Mouse (Mus musculus) hindbrain, embryonic 14.5 days (tissue): ENCODE results near the gene Ctdspl2. TPM values are rescaled to one million over a fixed set of nuclear protein-coding genes. Genes with fewer than 3 reads are reported as not detected.
"Not testable (repeated sequence)": the region's sequence is repeated elsewhere in the genome, so short reads cannot be mapped to it uniquely, and the experiment has no call there.

Experiments
- ATAC-seq: fragments of 200-750 bp; cut with Nextera tagmentation; 2 replicates; pipeline ENCODE4 v1.8.0; 2017; ENCODE audit warnings: moderate number of reproducible peaks, mild to moderate bottlenecking, moderate TSS enrichment, moderate library complexity; ENCODE audit not compliant: low FRiP score
- DNase-seq: peaks from one replicate; pipeline ENCODE4 v3.0.0-alpha.2; 2015; ENCODE audit warnings: low spot score
- H3K27ac ChIP-seq: fragments of 300-500 bp; sonication (generic); 2 replicates; pipeline ENCODE4 v1.5.1; 2014; ENCODE audit warnings: mild to moderate bottlenecking, moderate library complexity
- H3K27me3 ChIP-seq: fragments of 300-500 bp; sonication (generic); 2 replicates; pipeline ENCODE4 v1.6.1; 2014; ENCODE audit warnings: mild to moderate bottlenecking, low read length, mixed read lengths; ENCODE audit not compliant: control insufficient read depth, insufficient read depth
- H3K36me3 ChIP-seq: fragments of 300-500 bp; sonication (generic); replicated peaks from 2 replicates; pipeline ENCODE4 v1.6.1; 2014; ENCODE audit not compliant: control insufficient read depth, insufficient read depth
- H3K4me1 ChIP-seq: fragments of 300-500 bp; sonication (generic); replicated peaks from 2 replicates; pipeline ENCODE4 v1.6.1; 2014; ENCODE audit warnings: antibody characterized with exemption, low read length, mixed read lengths; ENCODE audit not compliant: control insufficient read depth, insufficient read depth
- H3K4me2 ChIP-seq: fragments of 300-500 bp; sonication (generic); replicated peaks from 2 replicates; pipeline ENCODE4 v1.6.1; 2014; ENCODE audit warnings: mild to moderate bottlenecking, moderate library complexity
- H3K4me3 ChIP-seq: fragments of 300-500 bp; sonication (generic); replicated peaks from 2 replicates; pipeline ENCODE4 v1.5.1; 2014; ENCODE audit warnings: mild to moderate bottlenecking, low read length
- H3K9ac ChIP-seq: fragments of 300-500 bp; sonication (generic); 2 replicates; pipeline ENCODE4 v1.6.1; 2014
- H3K9me3 ChIP-seq: fragments of 300-500 bp; sonication (generic); 2 replicates; pipeline ENCODE4 v1.6.1; 2016; ENCODE audit warnings: low read length; ENCODE audit not compliant: control insufficient read depth
- WGBS: fragments of 180-500 bp; shearing (Covaris S2); extraction: QIAGEN DNeasy Blood & Tissue Kit; methylation state at CpG from one replicate; pipeline ENCODE4 v1.1.7; 2014; 5-methylcytosine and 5-hydroxymethylcytosine counted together
- polyA plus RNA-seq: library from polyadenylated mRNA; unstranded; fragments of >200 nt; fragmentation: Nextera tagmentation; extraction: Ambion mirVana; gene quantifications from 2 replicates; pipeline ENCODE4 v1.2.1, GENCODE M21; 2014

The Ctdspl2 gene
- polyA plus RNA-seq, 1 experiment from 2014 or later, result 35.5 TPM

- no peaks in the 10 kb centered on the region for H3K27me3 ChIP-seq
- no peaks in the 10 kb centered on the region for H3K4me1 ChIP-seq
- no peak overlapping the region for H3K27ac ChIP-seq
- WGBS, result 91% methylated on average over 1 of the region's 1 CpGs
- H3K36me3 ChIP-seq, result peaks cover 54% of the 10 kb centered on the region
- DNase-seq (peak; percentile 38), ATAC-seq (no peak)
- no peak overlapping the region for H3K4me3 ChIP-seq
- H3K4me2 ChIP-seq, result no peak overlapping the region
- no peaks in the 10 kb centered on the region for H3K9me3 ChIP-seq
- no peak overlapping the region for H3K9ac ChIP-seq
Observed at GRCm38 (mm10) chr2:121995738-121996137, 39.9 kb downstream of the Ctdspl2 start.

- H3K27ac ChIP-seq, result no peak overlapping the region
- no peak overlapping the region for H3K9ac ChIP-seq
- no peaks in the 10 kb centered on the region for H3K4me1 ChIP-seq
- no peak overlapping the region for H3K4me3 ChIP-seq
- WGBS, result 94% methylated on average over 3 of the region's 3 CpGs
- peaks cover 49% of the 10 kb centered on the region for H3K36me3 ChIP-seq
- no peaks in the 10 kb centered on the region for H3K9me3 ChIP-seq
- ATAC-seq, result no peak
- H3K27me3 ChIP-seq, result no peaks in the 10 kb centered on the region
- DNase-seq, result no peak
- H3K4me2 ChIP-seq, result no peak overlapping the region
Observed at GRCm38 (mm10) chr2:122008832-122009231, 53.0 kb downstream of the Ctdspl2 start.

- WGBS, result 87% methylated on average over 7 of the region's 7 CpGs
- no peaks in the 10 kb centered on the region for H3K4me1 ChIP-seq
- no peaks in the 10 kb centered on the region for H3K9me3 ChIP-seq
- H3K27ac ChIP-seq, result no peak overlapping the region
- no peak for ATAC-seq
- no peak overlapping the region for H3K9ac ChIP-seq
- H3K4me3 ChIP-seq, result no peak overlapping the region
- no peak overlapping the region for H3K4me2 ChIP-seq
- H3K36me3 ChIP-seq, result peaks cover 35% of the 10 kb centered on the region
- no peaks in the 10 kb centered on the region for H3K27me3 ChIP-seq
- DNase-seq, result no peak
Observed at GRCm38 (mm10) chr2:122011441-122011840, 55.6 kb downstream of the Ctdspl2 start.

DNA sequence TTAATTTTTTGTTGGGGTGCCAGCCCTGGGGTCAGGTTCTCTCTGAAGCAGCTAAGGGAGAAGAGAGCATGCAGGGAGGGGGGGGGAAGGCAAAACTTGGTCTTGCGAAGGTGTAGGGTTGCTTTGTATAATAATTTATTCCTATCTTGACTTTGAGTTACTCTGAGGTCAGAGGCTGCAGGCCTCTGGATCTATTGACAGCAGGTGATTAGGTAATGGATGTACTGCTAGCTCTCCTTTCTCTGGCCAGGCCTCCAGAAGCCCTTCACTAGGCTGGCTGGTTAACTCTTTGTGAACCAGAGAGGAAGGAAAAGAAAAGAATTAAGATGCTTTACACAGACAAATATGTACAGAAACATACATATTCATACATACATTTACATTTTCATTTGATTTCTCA, 62.9 kb downstream of the Ctdspl2 start:
- Histone ChIP-seq H3K4me1 (no peaks in the 10 kb centered on the region), H3K9me3 (no peaks in the 10 kb centered on the region), H3K4me3 (no peak overlapping the region), H3K4me2 (no peak overlapping the region), H3K27ac (no peak overlapping the region), H3K36me3 (peaks cover 4% of the 10 kb centered on the region; the same call in 1 of the 2 replicates), H3K9ac (no peak overlapping the region), H3K27me3 (no peaks in the 10 kb centered on the region)
- WGBS, result 56% methylated on average over 1 of the region's 1 CpGs
- DNase-seq (no peak), ATAC-seq (no peak)

DNA sequence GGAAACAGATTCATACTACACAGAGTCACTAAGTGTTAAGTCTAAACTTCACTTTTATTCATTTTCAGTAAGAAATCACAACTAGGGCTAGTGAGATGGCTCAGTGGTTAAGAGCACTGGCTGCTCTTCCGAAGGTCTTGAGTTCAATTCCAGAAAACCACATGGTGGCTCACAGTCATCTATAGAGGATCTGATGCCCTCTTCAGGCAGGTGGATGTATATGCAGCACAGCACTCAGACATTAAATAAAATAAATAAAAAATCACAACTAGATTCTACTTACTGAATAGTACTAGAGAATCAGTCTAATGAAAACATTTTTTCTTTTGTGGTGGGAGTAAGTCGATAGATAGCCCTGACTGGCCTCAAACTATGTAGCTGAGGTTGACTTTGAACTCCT, 66.5 kb downstream of the Ctdspl2 start:
- Histone ChIP-seq H3K9me3 (no peaks in the 10 kb centered on the region), H3K27me3 (no peaks in the 10 kb centered on the region), H3K4me1 (no peaks in the 10 kb centered on the region), H3K4me3 (no peak overlapping the region), H3K4me2 (no peak overlapping the region), H3K27ac (no peak overlapping the region), H3K36me3 (no peaks in the 10 kb centered on the region), H3K9ac (no peak overlapping the region)
- ATAC-seq (no peak), DNase-seq (no peak)
- WGBS, result 89% methylated on average over 2 of the region's 2 CpGs

- not testable (repeated sequence) for DNase-seq, H3K27me3 ChIP-seq, ATAC-seq, H3K9me3 ChIP-seq, H3K9ac ChIP-seq, H3K4me2 ChIP-seq, H3K36me3 ChIP-seq, H3K4me3 ChIP-seq, H3K27ac ChIP-seq
- H3K4me1 ChIP-seq, result peaks cover 11% of the 10 kb centered on the region
- WGBS, result 93% methylated on average over 10 of the region's 10 CpGs
Observed at GRCm38 (mm10) chr2:122027091-122027490, 71.3 kb downstream of the Ctdspl2 start.

- Histone ChIP-seq H3K4me1 (peaks cover 11% of the 10 kb centered on the region), H3K36me3 (peaks cover 4% of the 10 kb centered on the region), H3K4me2 (peak within 1 kb of the TSS; percentile 68), H3K27me3 (no peaks in the 10 kb centered on the region), H3K4me3 (peak within 1 kb of the TSS; percentile 55), H3K9me3 (no peaks in the 10 kb centered on the region), H3K9ac (peak within 1 kb of the TSS; percentile 65), H3K27ac (peak within 1 kb of the TSS; percentile 79)
- DNase-seq, result peak; percentile 87
- ATAC-seq, result peak; percentile 100
- whole genome bisulfite sequencing, result under 1% methylated on average over 50 of the region's 67 CpGs
Observed at GRCm38 (mm10) chr2:122027862-122028755, 72.3 kb downstream of the Ctdspl2 start, which contains the start of gene Eif3j1. Gene Eif3j1 (plus strand): TSS chr2:122028546.

DNA sequence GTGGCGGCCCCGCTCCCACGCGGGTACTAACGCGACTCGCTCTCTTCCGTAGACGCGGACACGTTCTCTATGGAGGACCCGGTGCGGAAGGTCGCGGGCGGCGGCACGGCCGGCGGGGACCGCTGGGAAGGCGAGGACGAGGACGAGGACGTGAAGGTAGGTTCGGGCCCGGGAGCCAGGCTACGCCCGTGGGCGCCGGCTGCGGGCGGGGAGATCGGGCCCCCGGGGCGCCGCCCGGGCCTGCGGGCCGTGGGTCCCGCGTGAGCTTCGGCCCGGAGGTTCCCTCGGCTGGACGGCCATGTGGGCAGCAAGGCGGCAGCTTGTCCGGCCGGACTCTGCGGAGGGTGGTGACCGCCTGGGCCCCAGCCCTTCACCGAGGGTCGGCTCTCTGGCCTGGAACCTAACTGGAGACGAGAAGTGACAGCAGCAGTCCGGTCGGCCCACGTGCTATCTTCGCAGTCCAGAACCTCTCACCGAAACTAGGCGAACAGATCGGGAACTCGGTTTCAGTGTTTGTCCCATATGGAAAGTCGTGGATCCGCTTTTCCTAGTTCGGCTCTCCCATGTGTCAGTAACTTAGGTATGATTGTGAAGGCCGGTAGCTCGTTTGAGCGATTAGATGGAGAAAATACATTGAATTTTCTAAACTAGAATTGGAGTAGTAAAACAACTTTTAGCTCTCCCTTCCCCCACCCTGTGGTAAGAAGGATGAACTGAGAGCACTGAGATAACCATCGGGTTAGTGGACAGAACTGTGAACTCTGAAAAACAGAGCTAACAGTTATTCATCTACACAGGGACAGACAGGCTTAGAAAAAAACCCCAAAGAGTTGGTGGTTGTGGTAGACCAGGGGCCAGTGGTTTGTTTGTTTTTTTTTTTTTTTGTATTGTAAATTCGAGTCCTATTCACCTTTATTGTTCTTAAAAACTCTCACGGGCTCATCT, 73.2 kb downstream of the Ctdspl2 start:
- Histone ChIP-seq H3K27me3 (no peaks in the 10 kb centered on the region), H3K4me1 (peaks cover 11% of the 10 kb centered on the region), H3K4me2 (peak overlapping the region; percentile 68), H3K9ac (peak overlapping the region; percentile 65), H3K4me3 (peak overlapping the region; percentile 55), H3K9me3 (no peaks in the 10 kb centered on the region), H3K27ac (peak overlapping the region; percentile 79), H3K36me3 (peaks cover 9% of the 10 kb centered on the region)
- 1% methylated on average over 69 of the region's 71 CpGs for WGBS
- peak; percentile 37 for DNase-seq
- ATAC-seq, result peak; percentile 68

GRCm38 (mm10) chr2:122031970-122032369, 76.2 kb downstream of the Ctdspl2 start:
- 92% methylated on average over 5 of the region's 6 CpGs for WGBS
- Histone ChIP-seq H3K9me3 (no peaks in the 10 kb centered on the region), H3K4me3 (no peak overlapping the region), H3K4me2 (no peak overlapping the region), H3K27me3 (no peaks in the 10 kb centered on the region), H3K27ac (no peak overlapping the region), H3K36me3 (peaks cover 13% of the 10 kb centered on the region), H3K4me1 (peaks cover 11% of the 10 kb centered on the region), H3K9ac (no peak overlapping the region)
- DNase-seq, result no peak
- no peak for ATAC-seq
